Comparison of ENCODE assay signal across 9 mouse cellular contexts in genomic region chr4:139142985-139143384, GRCm38 (mm10). TPM values are rescaled to one million over a fixed set of nuclear protein-coding genes. Genes with fewer than 3 reads are reported as not detected.
DNase-seq lines count a peak whose midpoint lies in the region; ATAC-seq and TF ChIP-seq lines count a peak whose summit lies in the region.
"Had no signal": no experiment of that assay in that cellular context is flagged by ENCODE, and none has a peak within 500 bp of the region (broad histone marks: within the 10 kb centered on the region; RNA-seq: fewer than 3 reads in every experiment).

No protein-coding gene starts in this region.

- WGBS in heart, embryonic 10.5 days: 51% methylated on average over 9 of the region's 9 CpGs
- 50% methylated on average over 9 of the region's 9 CpGs for WGBS in limb, embryonic 13.5 days

- peak overlapping the region; percentile 38 for H3K27ac ChIP-seq in heart, embryonic 10.5 days
- no peak overlapping the region for H3K27ac ChIP-seq in testis, adult 2 months (ENCODE audit: control insufficient read depth, insufficient read depth, low read depth, low read length)
- H3K27ac ChIP-seq in limb, embryonic 13.5 days: no peak overlapping the region; the same call in 1 of the 2 replicates

- H3K27me3 ChIP-seq in heart, embryonic 10.5 days (ENCODE audit: insufficient read depth, poor library complexity, severe bottlenecking): no peaks in the 10 kb centered on the region
- no peaks in the 10 kb centered on the region for H3K27me3 ChIP-seq in testis, adult 2 months (ENCODE audit: control insufficient read depth, insufficient read depth, low read length)
- no peaks in the 10 kb centered on the region for H3K27me3 ChIP-seq in limb, embryonic 13.5 days

- DNase-seq in heart, embryonic 10.5 days (ENCODE audit: low spot score): no peak
- DNase-seq in heart, postnatal 25 days (ENCODE audit: low spot score): no peak
- no peak for DNase-seq in testis, postnatal 10 days (ENCODE audit: low spot score)
- peak; percentile 45 for DNase-seq in testis, postnatal 14 days (ENCODE audit: low spot score)
- no peak for DNase-seq in right cerebral cortex, postnatal 10 days (ENCODE audit: low spot score in 2 of 2)
- no peak for DNase-seq in right cerebral cortex, postnatal 36 days (ENCODE audit: low spot score in 2 of 2)
- DNase-seq: adrenal gland, postnatal 36 days had no signal

- H3K36me3 ChIP-seq in heart, embryonic 10.5 days: no peaks in the 10 kb centered on the region
- H3K36me3 ChIP-seq in testis, adult 2 months (ENCODE audit: control insufficient read depth, insufficient read depth, low read length): no peaks in the 10 kb centered on the region
- H3K36me3 ChIP-seq in limb, embryonic 13.5 days: no peaks in the 10 kb centered on the region

- H3K4me2 ChIP-seq in limb, embryonic 13.5 days (replicated peaks): peak overlapping the region; percentile 36; the same call in 1 of the 2 replicates

- H3K4me3 ChIP-seq in heart, embryonic 10.5 days: no peak overlapping the region
- H3K4me3 ChIP-seq in testis, adult 2 months (ENCODE audit: control insufficient read depth, low read depth, low read length): peak overlapping the region; percentile 39
- no peak overlapping the region for H3K4me3 ChIP-seq in limb, embryonic 13.5 days

- TF ChIP-seq POLR2A in testis, adult 2 months (IDR thresholded peaks at IDR 0.05; ENCODE audit: control insufficient read depth, low read depth, low read length): no peak

- ATAC-seq in limb, embryonic 13.5 days (ENCODE audit: low FRiP score, low read depth): no peak

- peaks cover 6% of the 10 kb centered on the region for H3K4me1 ChIP-seq in heart, embryonic 10.5 days
- H3K4me1 ChIP-seq in testis, adult 2 months (ENCODE audit: control insufficient read depth, insufficient read depth, low read length): peaks cover 11% of the 10 kb centered on the region
- H3K4me1 ChIP-seq in limb, embryonic 13.5 days: peaks cover 5% of the 10 kb centered on the region; the same call in 1 of the 2 replicates

- H3K9me3 ChIP-seq in heart, embryonic 10.5 days: peaks cover 2% of the 10 kb centered on the region
- peaks cover 7% of the 10 kb centered on the region for H3K9me3 ChIP-seq in limb, embryonic 13.5 days

- intact Hi-C loops in heart, postnatal 25 days (cut with DNase I): no loop called here

- TF ChIP-seq CTCF in testis, adult 2 months (IDR thresholded peaks at IDR 0.05; ENCODE audit: control insufficient read depth, insufficient read depth, insufficient replicate concordance, low read depth, low read length): no peak

- no peak overlapping the region for H3K9ac ChIP-seq in limb, embryonic 13.5 days

RNA-seq across cellular contexts. Expression of gene Minos1, which starts 12.1 kb away (rescaled TPM):
- polyA plus RNA-seq in heart, embryonic 10.5 days (2016; fragmentation: Nextera tagmentation; extraction: Ambion mirVana): 532 and 637 TPM in 2 replicates
- total RNA-seq in heart, postnatal 25 days (2021): 100 to 1,000 TPM; 782 to 827 TPM
- 145 and 152 TPM in 2 replicates for polyA plus RNA-seq in testis, adult 2 months (2012; rRNA removed)
- 441 and 454 TPM in 2 replicates for polyA plus RNA-seq in limb, embryonic 13.5 days (2015; fragmentation: Nextera tagmentation; extraction: Ambion mirVana)

RNA-seq across cellular contexts. Expression of gene Capzb, which starts 49.7 kb away (rescaled TPM):
- polyA plus RNA-seq in heart, embryonic 10.5 days (2016; fragmentation: Nextera tagmentation; extraction: Ambion mirVana): 450 and 452 TPM in 2 replicates
- 100 to 1,000 TPM; 415 to 449 TPM for total RNA-seq in heart, postnatal 25 days (2021)
- polyA plus RNA-seq in testis, adult 2 months (2012; rRNA removed): 286 and 311 TPM in 2 replicates
- polyA plus RNA-seq in limb, embryonic 13.5 days (2015; fragmentation: Nextera tagmentation; extraction: Ambion mirVana): 396 and 406 TPM in 2 replicates

RNA-seq across cellular contexts. Expression of gene Nbl1, which starts 50.2 kb away (rescaled TPM):
- 6.4 and 7.3 TPM in 2 replicates for polyA plus RNA-seq in heart, embryonic 10.5 days (2016; fragmentation: Nextera tagmentation; extraction: Ambion mirVana)
- total RNA-seq in heart, postnatal 25 days (2021): 10 to 100 TPM; 26.7 to 28.3 TPM
- polyA plus RNA-seq in testis, adult 2 months (2012; rRNA removed): 5.4 and 10.1 TPM in 2 replicates
- 140 and 143 TPM in 2 replicates for polyA plus RNA-seq in limb, embryonic 13.5 days (2015; fragmentation: Nextera tagmentation; extraction: Ambion mirVana)

Comparison
In these comparisons a context has a peak if more than half of its experiments do, and no peak if none do; other contexts are left out.
1. RNA of gene Nbl1, which starts 50.2 kb away (polyA plus RNA-seq): 140 to 143 TPM in limb, embryonic 13.5 days; 6.4 to 7.3 TPM in heart, embryonic 10.5 days and 5.4 to 10.1 TPM in testis, adult 2 months; every median in the first group is over 10 times any median in the second.